Mouse (Mus musculus) ES-E14 (cell line): ENCODE measurements around the gene Tbkbp1. TPM values are rescaled to one million over a fixed set of nuclear protein-coding genes. Genes with fewer than 3 reads are reported as not detected.

ENCODE experiments used
- DNase-seq: peaks from one replicate; pipeline ENCODE4 v3.0.0-alpha.2; 2013; ENCODE audit warnings: low read depth, low spot score
- H3K27ac ChIP-seq: 2 replicates; pipeline ENCODE4 v1.5.1; 2012; ENCODE audit warnings: low read depth, mild to moderate bottlenecking, low read length, moderate library complexity, mixed read lengths; ENCODE audit not compliant: poor library complexity, insufficient read depth, severe bottlenecking
- H3K36me3 ChIP-seq: 2 replicates; pipeline ENCODE4 v1.6.1; 2012; ENCODE audit warnings: mild to moderate bottlenecking, low read length, moderate library complexity, mixed read lengths; ENCODE audit not compliant: control insufficient read depth, poor library complexity, insufficient read depth, severe bottlenecking
- H3K4me1 ChIP-seq, 2 experiments: fragments of 150-350 bp in 1 of 2; sonication (generic) in 1 of 2; 2 replicates each; pipeline ENCODE4 v1.6.1; 2012; ENCODE audit warnings: low read length in 2 of 2, mild to moderate bottlenecking in 1 of 2, mixed read lengths in 1 of 2; ENCODE audit not compliant: control insufficient read depth in 2 of 2, insufficient read depth in 2 of 2, poor library complexity in 1 of 2
- H3K4me3 ChIP-seq, 2 experiments: fragments of 150-350 bp in 1 of 2; sonication (generic) in 1 of 2; 2 replicates each; pipeline ENCODE4 v1.5.1; 2012; ENCODE audit warnings: low read length in 2 of 2, low read depth in 1 of 2, mild to moderate bottlenecking in 1 of 2, mixed read lengths in 1 of 2; ENCODE audit not compliant: insufficient read depth in 1 of 2, poor library complexity in 1 of 2, severe bottlenecking in 1 of 2
- H3K9ac ChIP-seq: 2 replicates; pipeline ENCODE4 v1.6.1; 2012; ENCODE audit warnings: low read depth, mild to moderate bottlenecking, low read length, mixed read lengths; ENCODE audit not compliant: poor library complexity, insufficient read depth, severe bottlenecking
- H3K9me3 ChIP-seq: fragments of 150-350 bp; sonication (generic); 2 replicates; pipeline ENCODE4 v1.6.1; 2012; ENCODE audit warnings: low read depth, mild to moderate bottlenecking, low read length; ENCODE audit not compliant: control insufficient read depth, insufficient read depth
- CHD2 ChIP-seq: IDR thresholded peaks from 2 replicates; pipeline ENCODE4 v1.6.1; 2014; ENCODE audit warnings: mild to moderate bottlenecking, low read depth, low read length, inconsistent platforms
- HCFC1 ChIP-seq: IDR thresholded peaks from 2 replicates; pipeline ENCODE4 v1.6.1; 2012; ENCODE audit warnings: low read length, inconsistent platforms, borderline replicate concordance; ENCODE audit not compliant: insufficient read depth
- MAFK ChIP-seq: IDR thresholded peaks from 2 replicates; pipeline ENCODE4 v1.6.1; 2014; ENCODE audit warnings: mild to moderate bottlenecking, low read depth, low read length, inconsistent platforms; ENCODE audit not compliant: insufficient read depth
- ZC3H11A ChIP-seq: IDR thresholded peaks from 2 replicates; pipeline ENCODE4 v1.6.1; 2012; ENCODE audit warnings: low read depth, mild to moderate bottlenecking, inconsistent platforms, low read length, borderline replicate concordance
- ZNF384 ChIP-seq: IDR thresholded peaks from 2 replicates; pipeline ENCODE4 v1.6.1; 2012; ENCODE audit warnings: low read depth, low read length, inconsistent platforms
- in situ Hi-C, 2 experiments: fragments of 600-800 bp; cut with MboI; formaldehyde crosslinking; loops; one replicate each; pipeline ENCODE4 v1.15.1; 2025; ENCODE audit warnings: low sequenced_read_pairs in 2 of 2, inconsistent platforms in 1 of 2; ENCODE audit not compliant: unreplicated experiment in 2 of 2
- total RNA-seq: library from RNA; depleted of rRNA; stranded (reverse); fragments of 300-350 nt; gene quantifications from 2 replicates; pipeline ENCODE4 v1.2.3, GENCODE M21; 2012

Gene Tbkbp1
- total RNA-seq, 1 experiment: 4.5 TPM

GRCm38 (mm10) chr11:97123282-97123890, 27.9 kb downstream of the Tbkbp1 start:
- Histone ChIP-seq H3K4me1 (peaks cover 6 to 19% of the 10 kb centered on the region in 2 experiments; a peak in 3 of 4 replicates), H3K27ac (no peak overlapping the region)
- DNase-seq: no peak

GRCm38 (mm10) chr11:97120641-97121040, 30.7 kb downstream of the Tbkbp1 start:
- DNase-seq: no peak
- Histone ChIP-seq H3K27ac (no peak overlapping the region), H3K9me3 (no peaks in the 10 kb centered on the region), H3K9ac (no peak overlapping the region), H3K36me3 (no peaks in the 10 kb centered on the region), H3K4me1 (peaks cover 0 to 8% of the 10 kb centered on the region in 2 experiments; a peak in 1 of 4 replicates), H3K4me3 (no peak overlapping the region)
- TF ChIP-seq CHD2: no peak
- no peak for TF ChIP-seq ZC3H11A
- no peak for TF ChIP-seq MAFK
- no peak for TF ChIP-seq ZNF384
- TF ChIP-seq HCFC1: no peak
- in situ Hi-C loops: no loop called here

More at GRCm38 (mm10) chr11:97123282-97123890, 27.9 kb downstream of the Tbkbp1 start:
- Histone ChIP-seq H3K9ac (no peak overlapping the region), H3K9me3 (no peaks in the 10 kb centered on the region), H3K4me3 (no peak overlapping the region), H3K36me3 (no peaks in the 10 kb centered on the region)
- in situ Hi-C loops: no loop called here
- TF ChIP-seq ZNF384: no peak
- no peak for TF ChIP-seq ZC3H11A

- in situ Hi-C loops: no loop called here
- no peak overlapping the region for H3K27ac ChIP-seq
- H3K9ac ChIP-seq: no peak overlapping the region
- peaks cover 0 to 8% of the 10 kb centered on the region in 2 experiments; a peak in 1 of 4 replicates for H3K4me1 ChIP-seq
- no peak for DNase-seq
- H3K36me3 ChIP-seq: no peaks in the 10 kb centered on the region
- no peaks in the 10 kb centered on the region for H3K9me3 ChIP-seq
- TF ChIP-seq CHD2 (no peak), MAFK (no peak), HCFC1 (no peak), ZC3H11A (no peak)
- no peak overlapping the region for H3K4me3 ChIP-seq
Measured at GRCm38 (mm10) chr11:97120221-97120620, 31.1 kb downstream of the Tbkbp1 start.

- in situ Hi-C loops: no loop called here
- H3K4me3 ChIP-seq: no peak overlapping the region
Measured at GRCm38 (mm10) chr11:97115797-97116196, 35.5 kb downstream of the Tbkbp1 start.

More at GRCm38 (mm10) chr11:97115797-97116196, 35.5 kb downstream of the Tbkbp1 start:
- no peak overlapping the region for H3K9ac ChIP-seq
- TF ChIP-seq ZC3H11A: no peak
- no peak for TF ChIP-seq CHD2
- no peak for TF ChIP-seq HCFC1
- TF ChIP-seq MAFK: no peak
- TF ChIP-seq ZNF384: no peak
- H3K36me3 ChIP-seq: no peaks in the 10 kb centered on the region
- H3K9me3 ChIP-seq: no peaks in the 10 kb centered on the region
- H3K4me1 ChIP-seq: peaks cover 0 to 8% of the 10 kb centered on the region in 2 experiments; a peak in 1 of 4 replicates
- no peak overlapping the region for H3K27ac ChIP-seq
- DNase-seq: no peak
